Mouse (Mus musculus) heart, embryonic 13.5 days (tissue): Measurements from ENCODE around the gene Azin2. TPM values are rescaled to one million over a fixed set of nuclear protein-coding genes. Genes with fewer than 3 reads are reported as not detected.
A peak's percentile ranks its signal among the peaks of the same experiment; 100 is the strongest.

ENCODE experiments used
- ATAC-seq: fragments of 200-750 bp; cut with Nextera tagmentation; 2 replicates; pipeline ENCODE4 v1.8.0; 2017; ENCODE audit warnings: moderate TSS enrichment; ENCODE audit not compliant: insufficient number of reproducible peaks, low FRiP score, low TSS enrichment; ENCODE audit errors: extremely low read depth
- H3K27ac ChIP-seq: fragments of 300-500 bp; sonication (generic); replicated peaks from 2 replicates; pipeline ENCODE4 v1.5.1; 2015; ENCODE audit warnings: moderate library complexity, mild to moderate bottlenecking, inconsistent platforms
- H3K27me3 ChIP-seq: fragments of 300-500 bp; sonication (generic); replicated peaks from 2 replicates; pipeline ENCODE4 v1.6.1; 2015; ENCODE audit warnings: mild to moderate bottlenecking, inconsistent platforms
- H3K36me3 ChIP-seq: fragments of 300-500 bp; sonication (generic); 2 replicates; pipeline ENCODE4 v1.6.1; 2015; ENCODE audit warnings: mild to moderate bottlenecking, inconsistent platforms
- H3K4me1 ChIP-seq: fragments of 300-500 bp; sonication (generic); 2 replicates; pipeline ENCODE4 v1.6.1; 2015; ENCODE audit warnings: inconsistent platforms
- H3K4me2 ChIP-seq: fragments of 300-500 bp; sonication (generic); 2 replicates; pipeline ENCODE4 v1.6.1; 2015; ENCODE audit warnings: inconsistent platforms, mild to moderate bottlenecking, moderate library complexity
- H3K4me3 ChIP-seq: fragments of 300-500 bp; sonication (generic); 2 replicates; pipeline ENCODE4 v1.5.1; 2015; ENCODE audit warnings: moderate library complexity, mild to moderate bottlenecking, inconsistent platforms
- H3K9ac ChIP-seq: fragments of 300-500 bp; sonication (generic); 2 replicates; pipeline ENCODE4 v1.6.1; 2015; ENCODE audit warnings: inconsistent platforms, mild to moderate bottlenecking, moderate library complexity
- H3K9me3 ChIP-seq: fragments of 300-500 bp; sonication (generic); 2 replicates; pipeline ENCODE4 v1.6.1; 2016; ENCODE audit warnings: inconsistent platforms
- WGBS: fragments of 180-500 bp; shearing (Covaris S2); methylation state at CpG from one replicate; pipeline ENCODE4 v1.1.7; 2015; ENCODE audit warnings: mixed read lengths; 5-methylcytosine and 5-hydroxymethylcytosine counted together
- polyA plus RNA-seq: library from polyadenylated mRNA; unstranded; fragments of >200 nt; fragmentation: Nextera tagmentation; extraction: Ambion mirVana; gene quantifications from 2 replicates; pipeline ENCODE4 v1.2.1, GENCODE M21; 2015

Gene Azin2
- polyA plus RNA-seq, 1 experiment from 2014 or later, result 7.4 TPM

DNA sequence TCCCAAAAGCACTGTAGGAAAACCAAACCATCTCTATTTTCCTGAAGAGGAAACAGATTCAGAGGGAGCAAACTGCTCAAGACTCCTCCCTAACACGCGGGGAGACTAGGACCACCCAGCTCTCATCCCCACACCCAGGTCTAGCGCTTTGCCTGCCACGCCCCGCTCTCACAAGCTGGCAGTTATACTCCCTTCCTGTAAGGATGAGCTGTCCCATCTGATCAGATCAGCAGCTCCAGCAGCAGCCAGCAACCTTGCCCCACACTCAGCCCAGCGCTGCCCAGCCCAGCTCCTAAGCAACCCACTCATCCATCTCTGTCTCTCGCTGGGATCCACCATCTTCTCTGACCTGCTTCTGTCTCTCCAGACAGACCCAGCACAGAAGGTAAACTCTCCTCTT, 29.5 kb downstream of the Azin2 start:
- Histone ChIP-seq H3K9ac (no peak overlapping the region), H3K9me3 (no peaks in the 10 kb centered on the region), H3K27ac (no peak overlapping the region), H3K4me3 (no peak overlapping the region), H3K4me2 (no peak overlapping the region), H3K36me3 (no peaks in the 10 kb centered on the region), H3K4me1 (no peaks in the 10 kb centered on the region), H3K27me3 (peaks cover 12% of the 10 kb centered on the region; the same call in 1 of the 2 replicates)
- 56% methylated on average over 7 of the region's 7 CpGs for WGBS
- ATAC-seq, result no peak

DNA sequence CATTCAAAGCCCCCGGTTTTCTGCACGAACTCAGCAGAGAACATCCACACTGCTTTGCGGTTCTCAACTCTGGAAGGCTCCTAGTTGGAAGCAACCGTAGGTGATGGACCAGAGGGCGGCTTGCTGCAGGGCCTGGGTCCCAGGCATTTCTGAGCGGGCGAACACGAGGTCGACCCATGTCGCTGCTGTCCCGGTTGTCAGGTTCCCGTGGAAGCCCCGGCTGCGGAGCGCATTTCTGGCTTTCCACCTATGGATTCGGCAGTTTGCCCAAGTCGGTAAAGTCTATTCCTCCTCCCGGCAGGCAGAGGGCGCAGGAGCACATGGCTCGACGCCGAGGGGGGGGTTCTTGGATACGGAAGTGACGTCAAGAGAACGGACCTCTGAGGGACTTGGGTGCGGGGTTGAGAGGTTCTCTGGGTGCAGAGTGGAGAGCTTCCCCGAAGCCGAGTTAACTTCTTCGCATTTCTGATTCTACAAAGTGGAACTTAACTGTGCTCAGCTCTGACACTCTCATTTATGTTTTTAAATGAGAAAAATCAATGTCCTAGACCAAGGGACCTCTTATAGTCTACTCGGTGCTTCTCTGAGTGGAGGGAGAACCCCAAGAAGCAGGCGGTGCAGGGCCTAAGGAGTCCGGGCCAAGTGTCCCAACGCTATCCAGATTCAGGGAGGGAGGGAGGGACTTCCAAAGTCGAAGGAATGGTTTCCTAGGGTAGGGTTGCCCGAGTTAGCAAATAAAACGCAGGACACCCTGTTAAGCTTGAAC, 37.2 kb downstream of the Azin2 start:
- Histone ChIP-seq H3K4me2 (peak overlapping the region; percentile 76), H3K27ac (no peak overlapping the region), H3K4me3 (peak overlapping the region; percentile 49), H3K9me3 (no peaks in the 10 kb centered on the region), H3K9ac (peak overlapping the region; percentile 76), H3K36me3 (no peaks in the 10 kb centered on the region), H3K4me1 (peaks cover 14% of the 10 kb centered on the region), H3K27me3 (peaks cover 20% of the 10 kb centered on the region)
- ATAC-seq, result no peak; the same call in 1 of the 2 replicates
- WGBS, result 12% methylated on average over 36 of the region's 36 CpGs

DNA sequence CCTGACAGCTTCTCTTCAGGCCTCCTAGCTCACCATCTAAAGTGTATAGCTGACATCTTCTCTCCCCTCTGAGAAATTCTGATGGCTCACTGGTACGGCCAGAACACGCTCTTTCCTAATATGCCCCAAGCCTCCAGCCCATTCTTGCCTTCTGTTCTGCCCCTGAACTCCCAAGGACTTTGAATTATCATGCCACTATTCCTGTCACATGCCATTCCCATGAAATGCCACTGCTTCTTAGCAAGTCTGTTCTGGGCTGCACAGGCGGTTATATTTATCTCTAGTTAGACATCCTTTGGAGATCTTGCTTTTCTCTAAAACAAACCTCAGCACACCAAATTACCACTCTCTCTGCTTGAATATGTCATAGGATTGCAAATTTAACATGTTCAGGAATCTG, 38.6 kb downstream of the Azin2 start:
- Histone ChIP-seq H3K9ac (no peak overlapping the region), H3K27ac (no peak overlapping the region), H3K4me2 (no peak overlapping the region), H3K4me3 (no peak overlapping the region), H3K36me3 (no peaks in the 10 kb centered on the region), H3K4me1 (peaks cover 19% of the 10 kb centered on the region), H3K9me3 (no peaks in the 10 kb centered on the region), H3K27me3 (peaks cover 20% of the 10 kb centered on the region)
- no peak for ATAC-seq
- 54% methylated on average over 3 of the region's 3 CpGs for WGBS

DNA sequence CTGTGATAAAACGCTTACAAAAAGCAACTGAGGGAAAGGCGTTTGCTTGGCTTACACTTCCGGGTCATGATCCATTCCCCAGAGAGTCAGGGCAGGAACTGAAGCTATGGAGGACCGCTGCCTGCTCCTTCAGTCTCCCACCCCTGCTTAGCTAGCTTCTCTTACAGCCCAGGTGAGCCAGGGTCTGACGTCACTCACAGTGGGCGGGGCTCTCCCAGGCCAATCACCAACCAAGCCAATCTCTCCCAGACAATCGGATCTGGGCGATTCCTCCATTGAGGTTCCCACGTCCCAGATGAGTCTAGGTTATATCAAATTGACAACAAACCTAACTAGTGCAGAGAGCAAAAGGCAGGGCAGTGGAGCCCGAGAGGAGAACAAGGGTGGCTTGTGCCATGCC, 43.1 kb downstream of the Azin2 start:
- Histone ChIP-seq H3K36me3 (no peaks in the 10 kb centered on the region), H3K27me3 (peaks cover 27% of the 10 kb centered on the region), H3K9ac (no peak overlapping the region), H3K4me3 (no peak overlapping the region), H3K4me1 (peaks cover 19% of the 10 kb centered on the region), H3K4me2 (no peak overlapping the region), H3K27ac (no peak overlapping the region), H3K9me3 (no peaks in the 10 kb centered on the region)
- 26% methylated on average over 10 of the region's 10 CpGs for WGBS
- ATAC-seq, result no peak

DNA sequence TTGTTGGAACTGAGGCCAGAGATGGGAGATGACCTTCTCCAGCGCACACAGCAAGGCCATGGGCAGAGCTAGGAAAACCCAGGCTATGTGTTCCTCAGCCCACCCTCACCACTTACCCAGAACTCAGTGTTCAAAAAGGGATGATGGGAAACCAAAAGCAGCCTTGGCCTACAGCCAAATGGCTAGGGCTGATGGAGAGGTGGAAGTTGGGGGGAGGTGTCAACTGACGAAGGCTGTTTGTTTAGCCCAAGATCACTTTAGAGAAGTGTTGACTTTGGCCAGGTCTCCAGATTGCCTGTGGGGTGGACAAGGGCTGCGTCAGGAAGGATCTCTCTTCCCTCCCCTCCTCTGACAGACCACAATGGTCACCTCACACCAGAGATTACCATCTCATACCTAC, 44.1 kb downstream of the Azin2 start:
- no peaks in the 10 kb centered on the region for H3K36me3 ChIP-seq
- ATAC-seq, result peak; percentile 25; the same call in 1 of the 2 replicates
- WGBS, result 35% methylated on average over 3 of the region's 3 CpGs
- H3K4me2 ChIP-seq, result 0 out of 2 replicates have a peak overlapping the region, but pooled peaks have one; percentile 3
- H3K9me3 ChIP-seq, result no peaks in the 10 kb centered on the region
- H3K4me3 ChIP-seq, result no peak overlapping the region
- H3K27me3 ChIP-seq, result peaks cover 27% of the 10 kb centered on the region
- peaks cover 15% of the 10 kb centered on the region for H3K4me1 ChIP-seq
- no peak overlapping the region for H3K9ac ChIP-seq
- H3K27ac ChIP-seq, result 0 out of 2 replicates have a peak overlapping the region, but pooled peaks have one; percentile 36

DNA sequence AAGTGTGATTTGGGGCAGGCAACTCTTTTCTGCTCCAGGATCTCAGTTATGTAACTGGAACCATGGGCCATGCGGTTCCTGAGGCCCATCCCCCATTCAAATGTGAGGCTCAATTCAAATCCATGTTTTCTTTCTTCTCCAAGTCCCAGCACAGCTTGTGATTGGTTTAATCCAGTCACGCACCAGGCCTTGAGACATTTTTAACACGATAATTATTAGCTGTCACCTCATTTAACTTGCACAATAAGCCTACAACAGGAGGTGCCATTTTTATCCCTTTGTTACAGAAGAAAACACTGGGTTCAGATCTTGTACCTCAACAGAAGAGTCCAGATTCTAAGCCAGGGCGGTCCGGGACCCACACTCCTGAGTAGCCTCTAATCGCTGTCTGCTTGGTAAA, 44.5 kb downstream of the Azin2 start:
- no peak overlapping the region for H3K4me2 ChIP-seq
- no peak for ATAC-seq
- H3K27ac ChIP-seq, result 0 out of 2 replicates have a peak overlapping the region, but pooled peaks have one; percentile 17
- peaks cover 26% of the 10 kb centered on the region for H3K27me3 ChIP-seq
- H3K9me3 ChIP-seq, result no peaks in the 10 kb centered on the region
- H3K4me3 ChIP-seq, result no peak overlapping the region
- H3K36me3 ChIP-seq, result no peaks in the 10 kb centered on the region
- 71% methylated on average over 6 of the region's 6 CpGs for WGBS
- peaks cover 15% of the 10 kb centered on the region for H3K4me1 ChIP-seq
- no peak overlapping the region for H3K9ac ChIP-seq

DNA sequence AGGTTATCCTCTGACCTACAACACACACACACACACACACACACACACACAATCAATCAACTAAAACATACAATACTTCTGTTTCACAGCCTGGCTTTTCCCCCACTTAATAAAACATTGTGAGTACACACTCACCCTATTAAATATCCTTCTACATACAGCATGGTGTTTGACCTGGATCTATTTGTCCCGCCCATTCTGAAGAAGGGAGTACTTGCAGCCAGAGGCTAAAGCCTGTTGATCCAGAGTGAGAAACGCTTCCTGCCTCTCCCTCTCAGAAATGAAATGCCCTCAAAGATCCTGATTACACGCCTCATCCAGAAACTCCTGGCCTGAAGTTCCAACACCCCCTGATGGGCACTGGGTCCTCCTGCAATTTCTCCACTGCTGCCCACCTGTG, 45.1 kb downstream of the Azin2 start:
- H3K27me3 ChIP-seq, result peaks cover 23% of the 10 kb centered on the region
- H3K9ac ChIP-seq, result no peak overlapping the region
- H3K4me2 ChIP-seq, result no peak overlapping the region
- H3K4me1 ChIP-seq, result peaks cover 15% of the 10 kb centered on the region
- ATAC-seq, result no peak
- H3K36me3 ChIP-seq, result no peaks in the 10 kb centered on the region
- 65% methylated on average over 3 of the region's 3 CpGs for WGBS
- no peak overlapping the region for H3K4me3 ChIP-seq
- H3K27ac ChIP-seq, result no peak overlapping the region
- H3K9me3 ChIP-seq, result no peaks in the 10 kb centered on the region

DNA sequence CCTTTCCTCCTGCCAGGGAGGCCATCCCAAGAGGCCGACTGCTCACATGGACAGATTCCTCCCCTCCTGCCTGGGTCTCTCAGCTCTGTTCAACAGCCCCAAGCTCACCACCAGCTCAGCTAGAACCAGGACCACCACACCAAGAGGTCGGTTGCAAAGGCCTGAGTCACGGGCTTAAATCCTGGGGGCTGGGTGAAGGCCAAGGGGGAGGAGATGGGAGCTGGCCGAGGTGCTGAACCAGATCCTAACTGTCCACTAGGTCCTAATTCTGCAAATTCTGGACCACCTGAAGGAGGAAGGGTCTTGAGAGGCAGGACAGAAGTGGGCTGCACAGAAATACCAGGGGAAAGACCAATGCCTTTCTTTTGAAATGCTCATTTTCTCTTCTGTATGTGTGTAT, 48.4 kb downstream of the Azin2 start:
- no peak for ATAC-seq
- peaks cover 23% of the 10 kb centered on the region for H3K36me3 ChIP-seq

DNA sequence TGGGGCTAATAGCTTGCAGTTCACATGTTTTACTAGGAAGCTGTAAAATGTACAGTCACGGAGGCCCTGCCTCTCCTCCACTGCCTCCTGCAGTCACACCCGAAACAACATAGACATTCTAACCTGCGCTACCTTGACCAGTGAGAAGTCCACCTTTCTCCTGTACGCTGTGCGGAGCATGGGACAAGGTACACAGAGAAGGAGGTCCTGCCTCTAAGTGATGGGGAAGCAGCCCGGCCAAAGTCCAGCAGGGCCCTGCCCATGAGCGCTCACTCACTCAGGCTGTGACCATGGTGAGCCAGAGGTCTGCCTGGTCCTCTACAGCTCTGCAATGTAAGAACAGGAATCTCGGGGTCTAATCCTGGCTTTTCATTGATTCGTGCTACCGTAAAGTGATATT, 50.2 kb downstream of the Azin2 start:
- no peak for ATAC-seq
- H3K4me1 ChIP-seq, result 0 out of 2 replicates have a peak, but pooled peaks cover 3% of the 10 kb centered on the region
- peaks cover 17% of the 10 kb centered on the region for H3K27me3 ChIP-seq
- H3K27ac ChIP-seq, result no peak overlapping the region
- 81% methylated on average over 10 of the region's 10 CpGs for WGBS
- no peaks in the 10 kb centered on the region for H3K9me3 ChIP-seq
- peaks cover 23% of the 10 kb centered on the region for H3K36me3 ChIP-seq
- H3K9ac ChIP-seq, result no peak overlapping the region
- no peak overlapping the region for H3K4me2 ChIP-seq
- no peak overlapping the region for H3K4me3 ChIP-seq

More for the DNA sequence above, 48.4 kb downstream of the Azin2 start:
- Histone ChIP-seq H3K4me1 (peaks cover 10% of the 10 kb centered on the region), H3K9ac (no peak overlapping the region), H3K4me3 (no peak overlapping the region), H3K27ac (no peak overlapping the region), H3K27me3 (peaks cover 16% of the 10 kb centered on the region), H3K9me3 (no peaks in the 10 kb centered on the region), H3K4me2 (no peak overlapping the region)
- WGBS, result 22% methylated on average over 4 of the region's 4 CpGs

DNA sequence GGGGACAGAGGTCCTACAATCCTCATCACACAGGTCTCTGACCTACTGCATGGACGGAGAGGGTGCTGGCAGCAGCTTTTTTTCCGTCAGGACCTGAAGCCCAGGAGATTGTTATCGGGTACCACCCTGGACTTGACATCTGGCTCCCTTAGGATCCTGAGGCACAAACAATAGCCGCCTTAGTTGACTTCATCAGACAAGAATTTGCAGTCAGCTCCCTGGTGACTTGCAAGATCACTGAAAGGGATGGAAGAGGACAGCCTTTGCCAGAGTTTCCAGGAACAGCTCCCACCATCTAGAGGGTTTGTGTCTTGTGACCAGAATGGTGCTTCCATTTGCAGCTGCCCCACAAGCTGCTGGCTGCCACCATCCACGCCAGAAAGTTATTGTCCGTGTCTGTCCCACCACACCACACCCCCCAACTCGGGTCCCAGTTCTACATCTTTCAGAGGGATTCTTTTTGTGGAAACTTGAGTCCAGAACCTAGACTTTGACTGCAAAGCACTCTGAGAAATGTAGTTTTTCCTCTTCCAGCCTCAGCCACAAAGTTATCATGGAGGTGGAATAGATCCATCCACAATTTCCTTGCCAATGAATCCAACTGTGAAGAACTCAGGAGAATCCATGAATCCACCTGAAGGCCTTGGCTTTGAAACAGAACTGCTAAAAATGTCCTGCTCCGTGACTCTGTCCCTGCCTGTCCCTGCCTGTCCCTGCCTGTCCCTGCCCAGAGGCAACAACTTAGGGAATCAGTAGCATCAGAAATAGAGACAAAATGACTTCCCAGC, 51.8 kb downstream of the Azin2 start:
- 60% methylated on average over 8 of the region's 8 CpGs for WGBS
- peaks cover 18% of the 10 kb centered on the region; the same call in 1 of the 2 replicates for H3K27me3 ChIP-seq
- ATAC-seq, result no peak
- H3K4me2 ChIP-seq, result no peak overlapping the region
- H3K4me3 ChIP-seq, result no peak overlapping the region
- peaks cover 23% of the 10 kb centered on the region for H3K36me3 ChIP-seq
- no peak overlapping the region for H3K27ac ChIP-seq
- no peak overlapping the region for H3K9ac ChIP-seq
- 0 out of 2 replicates have a peak, but pooled peaks cover 3% of the 10 kb centered on the region for H3K4me1 ChIP-seq
- no peaks in the 10 kb centered on the region for H3K9me3 ChIP-seq

DNA sequence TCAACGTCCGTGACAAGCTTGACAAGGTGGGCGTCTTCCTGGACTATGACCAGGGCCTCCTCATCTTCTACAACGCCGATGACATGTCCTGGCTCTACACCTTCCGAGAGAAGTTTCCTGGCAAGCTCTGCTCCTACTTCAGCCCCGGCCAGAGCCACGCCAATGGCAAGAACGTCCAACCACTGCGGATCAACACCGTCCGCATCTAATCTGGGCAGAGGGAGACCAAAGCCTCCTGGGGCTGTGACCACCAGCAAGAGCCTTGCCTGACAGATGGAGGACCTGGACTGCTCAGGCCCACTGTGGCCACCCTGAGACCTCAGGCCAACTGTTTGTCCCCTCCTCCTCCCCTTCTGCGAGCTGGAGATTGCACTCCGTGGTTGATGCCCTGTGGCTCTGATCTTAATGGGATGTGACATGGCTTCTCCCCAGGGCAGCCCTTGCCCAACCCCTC, 52.8 kb downstream of the Azin2 start:
- Histone ChIP-seq H3K27ac (no peak overlapping the region), H3K4me2 (no peak overlapping the region), H3K4me3 (no peak overlapping the region), H3K27me3 (peaks cover 9% of the 10 kb centered on the region; the same call in 1 of the 2 replicates), H3K36me3 (peaks cover 23% of the 10 kb centered on the region), H3K9ac (no peak overlapping the region), H3K4me1 (peaks cover 14% of the 10 kb centered on the region), H3K9me3 (no peaks in the 10 kb centered on the region)
- WGBS, result 83% methylated on average over 14 of the region's 14 CpGs
- no peak for ATAC-seq
